Mouse (Mus musculus) thymus, adult 2 months (tissue): Measurements from ENCODE around the gene Dhrs7b.

Experiments used
- CTCF ChIP-seq: fragments of 200-500 bp; IDR thresholded peaks from 2 replicates; pipeline ENCODE4 v1.5.1; 2012; ENCODE audit warnings: mild to moderate bottlenecking, control low read depth, low read length, moderate library complexity, borderline replicate concordance; ENCODE audit not compliant: control insufficient read depth, poor library complexity, insufficient read depth; ENCODE audit errors: extremely low read depth
- POLR2A ChIP-seq: fragments of 200-500 bp; IDR thresholded peaks from 2 replicates; pipeline ENCODE4 v1.6.1; 2012; ENCODE audit warnings: mild to moderate bottlenecking, low read length, control low read depth, moderate library complexity; ENCODE audit not compliant: control insufficient read depth, poor library complexity, insufficient read depth; ENCODE audit errors: extremely low read depth

GRCm38 (mm10) chr11:60880559-60880958 lies 50.1 kb downstream of the Dhrs7b start:
- TF ChIP-seq POLR2A (no peak), CTCF (no peak)
